Mouse (Mus musculus) CH12F3 (cell line): Measurements from ENCODE around the gene Rag1.

Experiments used
- in situ Hi-C: fragments of 300-500 bp; cut with MboI; formaldehyde crosslinking; loops from 2 replicates; pipeline ENCODE4 v1.14.3; 2020; ENCODE audit warnings: low sequenced_read_pairs

Gene Rag1

GRCm38 (mm10) chr2:101592023-101592841, 57.1 kb downstream of the Rag1 start:
- in situ Hi-C loops: no loop called here

GRCm38 (mm10) chr2:101591356-101591755, 57.9 kb downstream of the Rag1 start:
- in situ Hi-C loops: no loop called here
